ENCODE assay signal across 7 mouse cellular contexts in the genomic region with DNA sequence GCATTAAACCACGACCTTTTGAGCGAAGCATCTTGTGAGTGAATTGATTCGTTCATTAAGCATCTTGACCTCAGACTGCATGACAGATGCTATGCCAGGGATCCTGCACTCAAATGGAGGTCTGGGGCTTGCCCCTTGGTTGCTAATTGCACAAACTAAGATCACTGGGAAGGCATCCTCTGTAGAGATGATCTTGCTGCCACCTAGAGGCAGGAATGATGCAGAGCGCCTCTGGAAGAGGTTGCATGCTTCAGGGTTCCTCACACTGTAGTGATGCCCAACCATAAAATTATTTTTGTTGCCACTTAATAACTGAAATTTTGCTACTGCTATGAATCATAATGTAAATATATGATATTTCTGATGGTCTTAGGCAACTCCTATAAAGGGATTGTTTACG. TPM values are rescaled to one million over a fixed set of nuclear protein-coding genes. Genes with fewer than 3 reads are reported as not detected.
DNase-seq lines count a peak whose midpoint lies in the region; ATAC-seq and TF ChIP-seq lines count a peak whose summit lies in the region.

No protein-coding gene starts in this region.

- TF ChIP-seq CTCF in thymus, adult 2 months (IDR thresholded peaks at IDR 0.05; ENCODE audit: borderline replicate concordance, control insufficient read depth, extremely low read depth, insufficient read depth, low read length, poor library complexity), result no peak
- peak; percentile 17; the same call in 1 of the 2 replicates for TF ChIP-seq CTCF in bone marrow macrophage, adult 2 months (IDR thresholded peaks at IDR 0.05; ENCODE audit: low read depth, low read length)
- peak; percentile 49; the same call in 1 of the 2 replicates for TF ChIP-seq CTCF in small intestine, adult 2 months (IDR thresholded peaks at IDR 0.05; ENCODE audit: extremely low read depth, insufficient read length, insufficient replicate concordance, low read depth, low read length)

- DNase-seq in thymus, postnatal 0 days (ENCODE audit: low spot score), result peak; percentile 7
- no peak for DNase-seq in thymus, adult 2 months
- peak; percentile 39 to 79 for DNase-seq in kidney, postnatal 36 days
- DNase-seq in lung, postnatal 10 days, result peak; percentile 76

- no peak overlapping the region for H3K9ac ChIP-seq in forebrain, embryonic 12.5 days

- WGBS in thymus, adult 2 months, result 69% methylated on average over 5 of the region's 5 CpGs
- 65% methylated on average over 5 of the region's 5 CpGs for WGBS in forebrain, embryonic 12.5 days
- WGBS in small intestine, adult 2 months, result 51% methylated on average over 5 of the region's 5 CpGs

- no peaks in the 10 kb centered on the region for H3K9me3 ChIP-seq in forebrain, embryonic 12.5 days

- ATAC-seq in forebrain, embryonic 12.5 days (ENCODE audit: low FRiP score), result 0 out of 2 replicates have a peak, but pooled peaks have one; percentile 62

- H3K4me2 ChIP-seq in forebrain, embryonic 12.5 days, result no peak overlapping the region

- no peaks in the 10 kb centered on the region for H3K36me3 ChIP-seq in thymus, adult 2 months (ENCODE audit: control insufficient read depth, insufficient read depth, low read length)
- H3K36me3 ChIP-seq in forebrain, embryonic 12.5 days (replicated peaks), result no peaks in the 10 kb centered on the region
- no peaks in the 10 kb centered on the region for H3K36me3 ChIP-seq in small intestine, adult 2 months (ENCODE audit: control insufficient read depth, insufficient read depth, low read length)

- no peaks in the 10 kb centered on the region for H3K27me3 ChIP-seq in thymus, adult 2 months (ENCODE audit: control insufficient read depth, insufficient read depth, low read length)
- H3K27me3 ChIP-seq in forebrain, embryonic 12.5 days, result no peaks in the 10 kb centered on the region
- no peaks in the 10 kb centered on the region for H3K27me3 ChIP-seq in small intestine, adult 2 months (ENCODE audit: control insufficient read depth, insufficient read depth, low read length)

- no peak overlapping the region for H3K4me3 ChIP-seq in thymus, adult 2 months (ENCODE audit: control insufficient read depth, insufficient read depth, low read length)
- no peak overlapping the region for H3K4me3 ChIP-seq in bone marrow macrophage, adult 2 months (ENCODE audit: insufficient read depth, low read length)
- no peak overlapping the region for H3K4me3 ChIP-seq in forebrain, embryonic 12.5 days (replicated peaks)
- no peak overlapping the region for H3K4me3 ChIP-seq in small intestine, adult 2 months (ENCODE audit: low read depth, low read length)

- no peak overlapping the region for H3K27ac ChIP-seq in thymus, adult 2 months (ENCODE audit: control insufficient read depth, insufficient read depth, low read length)
- no peak overlapping the region for H3K27ac ChIP-seq in bone marrow macrophage, adult 2 months (ENCODE audit: insufficient read depth, low read depth, low read length)
- no peak overlapping the region for H3K27ac ChIP-seq in forebrain, embryonic 12.5 days
- H3K27ac ChIP-seq in small intestine, adult 2 months (ENCODE audit: insufficient read depth, low read depth, low read length), result no peak overlapping the region

- H3K4me1 ChIP-seq in thymus, adult 2 months (replicated peaks; ENCODE audit: control insufficient read depth, insufficient read depth, low read length), result no peaks in the 10 kb centered on the region
- no peaks in the 10 kb centered on the region for H3K4me1 ChIP-seq in bone marrow macrophage, adult 2 months (ENCODE audit: control insufficient read depth, insufficient read depth, low read length)
- peaks cover 13% of the 10 kb centered on the region for H3K4me1 ChIP-seq in forebrain, embryonic 12.5 days
- no peaks in the 10 kb centered on the region for H3K4me1 ChIP-seq in small intestine, adult 2 months (ENCODE audit: control insufficient read depth, insufficient read depth, insufficient read length, low read length)

- no peak for TF ChIP-seq POLR2A in thymus, adult 2 months (IDR thresholded peaks at IDR 0.05; ENCODE audit: control insufficient read depth, extremely low read depth, insufficient read depth, low read length, poor library complexity)
- TF ChIP-seq POLR2A in bone marrow macrophage, adult 2 months (IDR thresholded peaks at IDR 0.05; ENCODE audit: borderline replicate concordance, low read depth, low read length), result no peak
- no peak for TF ChIP-seq POLR2A in small intestine, adult 2 months (IDR thresholded peaks at IDR 0.05; ENCODE audit: low read depth, low read length)

RNA-seq across cellular contexts. Expression of gene Kcna5, which starts 37.3 kb away (rescaled TPM):
- 0.36 and 0.48 TPM in 2 replicates for polyA plus RNA-seq in thymus, postnatal 0 days (2015; fragmentation: Nextera tagmentation; extraction: Ambion mirVana)
- 0.92 and 1.6 TPM in 2 replicates for polyA plus RNA-seq in thymus, adult 2 months (2012; rRNA removed)
- not detected in 2 replicates for polyA plus RNA-seq in bone marrow macrophage, adult 2 months (2012; ENCODE audit: insufficient read depth, insufficient read length, missing spikeins)
- polyA plus RNA-seq in forebrain, embryonic 12.5 days (2016; fragmentation: Nextera tagmentation; extraction: Ambion mirVana), result 1.6 and 2.0 TPM in 2 replicates
- 0.47 and 0.63 TPM in 2 replicates for polyA plus RNA-seq in small intestine, adult 2 months (2012; rRNA removed)
